Mouse (Mus musculus) forebrain, embryonic 12.5 days (tissue): ENCODE data around the gene Tmem128. TPM values are rescaled to one million over a fixed set of nuclear protein-coding genes. Genes with fewer than 3 reads are reported as not detected.

ENCODE experiments used
- ATAC-seq: fragments of 200-750 bp; cut with Nextera tagmentation; 2 replicates; pipeline ENCODE4 v1.8.0; 2017; ENCODE audit warnings: moderate TSS enrichment; ENCODE audit not compliant: low FRiP score
- H3K27ac ChIP-seq: fragments of 300-500 bp; sonication (generic); 2 replicates; pipeline ENCODE4 v1.5.1; 2016; ENCODE audit warnings: mild to moderate bottlenecking
- H3K27me3 ChIP-seq: fragments of 300-500 bp; sonication (generic); 2 replicates; pipeline ENCODE4 v1.6.1; 2016; ENCODE audit warnings: mild to moderate bottlenecking
- H3K36me3 ChIP-seq: fragments of 300-500 bp; sonication (generic); replicated peaks from 2 replicates; pipeline ENCODE4 v1.6.1; 2016; ENCODE audit warnings: mild to moderate bottlenecking
- H3K4me1 ChIP-seq: fragments of 300-500 bp; sonication (generic); 2 replicates; pipeline ENCODE4 v1.6.1; 2016
- H3K4me2 ChIP-seq: fragments of 300-500 bp; sonication (generic); 2 replicates; pipeline ENCODE4 v1.6.1; 2016; ENCODE audit warnings: mild to moderate bottlenecking, moderate library complexity
- H3K4me3 ChIP-seq: fragments of 300-500 bp; sonication (generic); replicated peaks from 2 replicates; pipeline ENCODE4 v1.5.1; 2016; ENCODE audit warnings: mild to moderate bottlenecking
- H3K9ac ChIP-seq: fragments of 300-500 bp; sonication (generic); 2 replicates; pipeline ENCODE4 v1.6.1; 2016; ENCODE audit warnings: mild to moderate bottlenecking
- H3K9me3 ChIP-seq: fragments of 300-500 bp; sonication (generic); 2 replicates; pipeline ENCODE4 v1.6.1; 2016
- WGBS: fragments of 180-500 bp; shearing (Covaris S2); methylation state at CpG from one replicate; pipeline ENCODE4 v1.1.7; 2016; 5-methylcytosine and 5-hydroxymethylcytosine counted together
- polyA plus RNA-seq: library from polyadenylated mRNA; unstranded; fragments of >200 nt; fragmentation: Nextera tagmentation; extraction: Ambion mirVana; gene quantifications from 2 replicates; pipeline ENCODE4 v1.2.1, GENCODE M21; 2016

Gene Tmem128
- polyA plus RNA-seq, 1 experiment from 2014 or later = 90.9 TPM

- Histone ChIP-seq H3K4me2 (no peak overlapping the region), H3K4me3 (no peak overlapping the region), H3K9me3 (no peaks in the 10 kb centered on the region), H3K27ac (no peak overlapping the region), H3K27me3 (peaks cover 9% of the 10 kb centered on the region; the same call in 1 of the 2 replicates), H3K4me1 (no peaks in the 10 kb centered on the region), H3K36me3 (no peaks in the 10 kb centered on the region), H3K9ac (no peak overlapping the region)
- ATAC-seq = no peak
- 78% methylated on average over 9 of the region's 9 CpGs for WGBS
Measured at GRCm38 (mm10) chr5:38285724-38286123, 25.7 kb downstream of the Tmem128 start.

- no peaks in the 10 kb centered on the region for H3K27me3 ChIP-seq
- 93% methylated on average over 3 of the region's 3 CpGs for WGBS
- no peak overlapping the region for H3K27ac ChIP-seq
- H3K4me3 ChIP-seq = no peak overlapping the region
- no peaks in the 10 kb centered on the region for H3K4me1 ChIP-seq
- H3K9ac ChIP-seq = no peak overlapping the region
- H3K36me3 ChIP-seq = no peaks in the 10 kb centered on the region
- no peaks in the 10 kb centered on the region for H3K9me3 ChIP-seq
- ATAC-seq = no peak
- H3K4me2 ChIP-seq = no peak overlapping the region
Measured at GRCm38 (mm10) chr5:38288476-38288875, 28.5 kb downstream of the Tmem128 start.

- Histone ChIP-seq H3K36me3 (no peaks in the 10 kb centered on the region), H3K9ac (no peak overlapping the region), H3K27me3 (no peaks in the 10 kb centered on the region), H3K27ac (no peak overlapping the region), H3K4me2 (no peak overlapping the region), H3K9me3 (no peaks in the 10 kb centered on the region), H3K4me3 (no peak overlapping the region), H3K4me1 (no peaks in the 10 kb centered on the region)
- WGBS = 89% methylated on average over 12 of the region's 12 CpGs
- ATAC-seq = no peak
Measured at GRCm38 (mm10) chr5:38301761-38302411, 41.9 kb downstream of the Tmem128 start.

- Histone ChIP-seq H3K27me3 (no peaks in the 10 kb centered on the region), H3K4me2 (no peak overlapping the region), H3K4me3 (no peak overlapping the region), H3K36me3 (no peaks in the 10 kb centered on the region), H3K9me3 (no peaks in the 10 kb centered on the region), H3K4me1 (no peaks in the 10 kb centered on the region), H3K27ac (no peak overlapping the region), H3K9ac (no peak overlapping the region)
- WGBS = 27% methylated on average over 12 of the region's 12 CpGs
- ATAC-seq = no peak
Measured at GRCm38 (mm10) chr5:38302651-38303050, 42.7 kb downstream of the Tmem128 start.

GRCm38 (mm10) chr5:38305241-38305640 lies 45.3 kb downstream of the Tmem128 start:
- Histone ChIP-seq H3K4me3 (no peak overlapping the region), H3K9ac (no peak overlapping the region), H3K4me2 (no peak overlapping the region), H3K27ac (no peak overlapping the region), H3K4me1 (no peaks in the 10 kb centered on the region), H3K9me3 (no peaks in the 10 kb centered on the region), H3K36me3 (no peaks in the 10 kb centered on the region), H3K27me3 (peaks cover 12% of the 10 kb centered on the region)
- no peak for ATAC-seq
- 88% methylated on average over 2 of the region's 2 CpGs for WGBS

GRCm38 (mm10) chr5:38307255-38308101 lies 47.5 kb downstream of the Tmem128 start:
- no peaks in the 10 kb centered on the region for H3K4me1 ChIP-seq
- peak overlapping the region; percentile 39 for H3K4me3 ChIP-seq
- peaks cover 12% of the 10 kb centered on the region for H3K27me3 ChIP-seq
- peak overlapping the region; percentile 58 for H3K4me2 ChIP-seq
- H3K9me3 ChIP-seq = no peaks in the 10 kb centered on the region
- 0 out of 2 replicates have a peak overlapping the region, but pooled peaks have one; percentile 17 for H3K9ac ChIP-seq
- WGBS = 10% methylated on average over 26 of the region's 26 CpGs
- H3K27ac ChIP-seq = no peak overlapping the region
- ATAC-seq = peak; percentile 83
- no peaks in the 10 kb centered on the region for H3K36me3 ChIP-seq

- WGBS = 51% methylated on average over 5 of the region's 5 CpGs
- no peaks in the 10 kb centered on the region for H3K36me3 ChIP-seq
- H3K27ac ChIP-seq = no peak overlapping the region
- H3K4me1 ChIP-seq = no peaks in the 10 kb centered on the region
- no peak for ATAC-seq
- H3K4me3 ChIP-seq = no peak overlapping the region
- H3K4me2 ChIP-seq = no peak overlapping the region
- H3K9ac ChIP-seq = no peak overlapping the region
- H3K27me3 ChIP-seq = peaks cover 12% of the 10 kb centered on the region
- no peaks in the 10 kb centered on the region for H3K9me3 ChIP-seq
Measured at GRCm38 (mm10) chr5:38308873-38309272, 48.9 kb downstream of the Tmem128 start.

- ATAC-seq = no peak
- peaks cover 12% of the 10 kb centered on the region for H3K27me3 ChIP-seq
Measured at GRCm38 (mm10) chr5:38309795-38310194, 49.8 kb downstream of the Tmem128 start.

More at GRCm38 (mm10) chr5:38309795-38310194, 49.8 kb downstream of the Tmem128 start:
- Histone ChIP-seq H3K27ac (no peak overlapping the region), H3K4me1 (no peaks in the 10 kb centered on the region), H3K4me3 (no peak overlapping the region), H3K4me2 (no peak overlapping the region), H3K9ac (no peak overlapping the region), H3K36me3 (no peaks in the 10 kb centered on the region), H3K9me3 (no peaks in the 10 kb centered on the region)
- 66% methylated on average over 3 of the region's 3 CpGs for WGBS

Other genes starting within 250 kb of the Tmem128 start
- gene Stx18, start 221.4 kb upstream of the Tmem128 start, polyA plus RNA-seq = 35.6 and 41.6 TPM in 2 replicates
- 376 and 398 TPM in 2 replicates for gene Nsg1, start 100.3 kb upstream of the Tmem128 start, polyA plus RNA-seq
- gene Zbtb49, start 39.7 kb upstream of the Tmem128 start, polyA plus RNA-seq = 24.7 and 27.6 TPM in 2 replicates
- gene Lyar, start 39.7 kb upstream of the Tmem128 start, polyA plus RNA-seq = 117 and 128 TPM in 2 replicates
- gene Otop1, start 15.8 kb downstream of the Tmem128 start, polyA plus RNA-seq = not detected in 2 replicates
- 0.06 TPM in 1 of 2 replicates, not detected in the other for gene Drd5, start 59.2 kb downstream of the Tmem128 start, polyA plus RNA-seq
- gene Slc2a9, start 243.0 kb downstream of the Tmem128 start, polyA plus RNA-seq = 0.14 and 0.29 TPM in 2 replicates